Mouse (Mus musculus) CD4-positive helper T cell, adult 2 months (primary cell): Measurements from ENCODE around the gene Hist1h2bp.

Source experiments
- DNase-seq: peaks from one replicate; pipeline ENCODE4 v3.0.0-alpha.2; 2012; ENCODE audit warnings: low read depth, missing footprints, low spot score

Hist1h2bp gene

DNA sequence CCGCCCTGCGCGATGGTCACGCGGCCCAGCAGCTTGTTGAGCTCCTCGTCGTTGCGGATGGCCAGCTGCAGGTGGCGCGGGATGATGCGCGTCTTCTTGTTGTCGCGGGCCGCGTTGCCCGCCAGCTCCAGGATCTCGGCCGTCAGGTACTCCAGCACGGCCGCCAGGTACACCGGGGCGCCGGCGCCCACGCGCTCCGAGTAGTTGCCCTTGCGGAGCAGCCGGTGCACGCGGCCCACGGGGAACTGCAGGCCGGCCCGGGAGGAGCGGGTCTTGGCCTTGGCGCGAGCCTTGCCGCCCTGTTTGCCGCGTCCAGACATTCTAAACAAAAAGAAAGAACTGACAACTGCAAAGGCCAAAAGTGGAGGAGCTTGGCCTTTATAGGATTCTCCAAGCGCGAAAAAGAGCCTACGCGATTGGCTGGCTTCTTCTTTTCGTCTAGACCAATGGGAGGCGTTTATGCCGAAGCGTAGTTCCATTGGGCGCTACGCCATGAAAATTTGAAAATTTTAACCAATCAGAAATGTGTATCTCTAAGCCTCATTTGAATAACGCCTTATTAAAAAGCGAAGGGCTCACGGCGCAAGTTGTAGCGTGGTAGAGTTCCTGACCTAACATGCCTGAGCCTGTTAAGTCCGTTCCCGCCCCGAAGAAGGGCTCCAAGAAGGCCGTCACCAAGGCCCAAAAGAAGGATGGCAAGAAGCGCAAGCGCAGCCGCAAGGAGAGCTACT, at the start of gene Hist1h2bp, which contains the start of gene Hist1h2an:
Gene Hist1h2bp, plus strand, starts transcription at position 563 of the 731 bp plus-strand sequence.
Gene Hist1h2an, minus strand, starts transcription at position 320 of the 731 bp plus-strand sequence.
- peak; percentile 94 for DNase-seq

DNA sequence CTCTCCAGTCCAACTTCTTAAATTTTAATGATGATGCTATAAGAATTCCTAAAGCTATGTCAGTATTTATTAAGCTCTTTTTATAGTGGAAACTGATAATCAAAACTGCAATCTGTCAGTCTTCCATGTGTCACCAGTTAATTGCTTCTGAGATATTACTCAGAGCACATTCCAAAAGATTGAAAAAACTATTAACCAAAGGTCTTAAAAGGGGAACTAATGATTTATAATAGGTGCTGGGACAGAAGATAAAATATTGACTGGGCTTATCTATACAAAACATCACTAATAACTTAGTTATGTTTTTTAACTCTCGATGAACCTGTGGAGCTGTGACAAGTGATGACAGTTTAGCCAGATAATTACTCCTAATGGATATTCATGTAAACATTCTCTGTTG, 42.3 kb upstream of the Hist1h2bp start:
- DNase-seq, result no peak

DNA sequence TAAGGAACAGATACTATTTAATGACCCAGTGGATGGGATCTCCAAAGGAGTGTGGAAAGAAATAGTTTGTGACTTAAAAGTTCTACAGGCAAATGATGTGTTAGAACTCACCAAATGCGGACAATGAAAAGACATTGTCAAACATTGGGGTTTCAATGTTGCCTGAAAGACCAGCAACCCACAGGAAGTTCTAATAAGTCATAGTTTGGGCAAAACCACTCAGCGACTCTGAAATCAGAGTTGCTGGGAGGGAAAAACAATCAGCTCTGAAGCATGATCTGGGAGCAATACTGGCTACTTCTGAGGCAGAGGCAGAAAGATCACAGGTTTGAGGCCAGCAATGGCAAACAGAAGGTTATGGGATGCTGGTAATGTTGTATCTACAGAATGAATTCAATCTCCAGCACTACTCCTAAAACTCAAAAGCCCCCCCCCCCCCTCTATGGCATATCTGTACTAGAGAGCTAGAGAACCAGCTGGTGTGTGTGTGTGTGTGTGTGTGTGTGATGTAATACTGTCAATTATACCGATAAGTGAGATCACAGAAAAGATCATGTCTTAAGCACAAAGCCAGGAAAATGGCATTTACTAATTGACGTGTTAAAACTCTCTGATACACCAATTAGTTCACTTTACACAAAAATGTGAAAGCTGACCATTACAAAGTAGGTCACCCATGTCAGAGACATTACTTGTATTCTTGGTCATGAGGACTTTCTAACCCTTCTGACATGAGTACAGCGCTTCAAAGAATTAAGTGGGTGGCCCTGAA, 37.7 kb upstream of the Hist1h2bp start:
- peak; percentile 56 for DNase-seq

DNA sequence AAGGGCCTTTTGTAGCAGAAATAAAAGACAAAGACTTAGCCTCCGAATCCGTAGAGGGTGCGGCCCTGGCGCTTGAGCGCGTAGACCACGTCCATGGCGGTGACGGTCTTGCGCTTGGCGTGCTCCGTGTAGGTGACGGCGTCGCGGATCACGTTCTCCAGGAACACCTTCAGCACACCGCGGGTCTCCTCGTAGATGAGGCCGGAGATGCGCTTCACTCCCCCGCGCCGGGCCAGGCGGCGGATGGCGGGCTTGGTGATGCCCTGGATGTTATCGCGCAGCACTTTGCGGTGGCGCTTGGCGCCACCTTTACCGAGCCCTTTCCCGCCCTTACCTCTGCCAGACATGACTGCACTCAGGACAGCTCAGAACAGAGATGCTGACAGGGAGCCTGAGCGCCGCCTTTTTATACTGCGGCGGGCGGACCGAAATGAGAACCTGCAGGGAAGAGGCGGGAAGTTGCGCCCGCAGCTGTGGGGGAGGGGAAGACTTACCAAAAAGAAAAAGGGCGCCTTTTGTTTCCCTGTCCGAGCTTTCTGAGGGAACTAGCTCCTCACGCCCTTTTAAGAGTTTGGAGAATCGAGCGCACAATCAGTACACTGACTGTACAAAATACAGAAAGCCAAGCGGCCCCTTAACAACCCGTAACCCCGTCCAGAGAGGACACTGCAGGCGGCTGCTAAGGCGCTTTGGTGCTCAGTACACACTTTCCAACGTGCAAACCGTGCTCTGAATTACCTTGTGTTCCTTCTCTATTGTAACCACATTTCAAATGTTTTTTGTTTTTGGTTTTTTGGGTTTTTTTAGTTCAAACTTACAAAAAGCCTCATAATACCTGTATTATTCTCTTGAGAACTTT, 36.9 kb upstream of the Hist1h2bp start, which contains the start of gene Hist1h4k:
Gene Hist1h4k, minus strand, starts transcription at position 347 of the 859 bp plus-strand sequence.
- peak; percentile 90 for DNase-seq

DNA sequence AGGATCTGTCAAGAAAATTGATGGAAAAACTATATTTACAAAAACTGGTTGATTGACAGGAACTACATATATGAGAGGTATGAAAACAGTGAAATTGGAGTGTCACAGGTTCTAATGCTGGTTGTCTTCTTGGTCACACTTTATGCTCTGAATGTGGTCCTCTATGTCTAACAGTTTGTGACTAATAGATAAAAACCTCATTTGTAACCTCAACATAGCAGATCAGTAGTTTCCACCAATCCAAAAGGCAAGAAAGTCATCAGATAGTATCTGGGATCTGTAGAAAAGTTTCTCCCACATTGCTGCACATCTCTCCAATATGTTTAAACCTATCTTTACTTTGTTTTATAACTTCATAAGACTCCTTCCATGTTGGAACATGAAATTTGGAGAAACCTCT, 35.8 kb upstream of the Hist1h2bp start:
- no peak for DNase-seq

DNA sequence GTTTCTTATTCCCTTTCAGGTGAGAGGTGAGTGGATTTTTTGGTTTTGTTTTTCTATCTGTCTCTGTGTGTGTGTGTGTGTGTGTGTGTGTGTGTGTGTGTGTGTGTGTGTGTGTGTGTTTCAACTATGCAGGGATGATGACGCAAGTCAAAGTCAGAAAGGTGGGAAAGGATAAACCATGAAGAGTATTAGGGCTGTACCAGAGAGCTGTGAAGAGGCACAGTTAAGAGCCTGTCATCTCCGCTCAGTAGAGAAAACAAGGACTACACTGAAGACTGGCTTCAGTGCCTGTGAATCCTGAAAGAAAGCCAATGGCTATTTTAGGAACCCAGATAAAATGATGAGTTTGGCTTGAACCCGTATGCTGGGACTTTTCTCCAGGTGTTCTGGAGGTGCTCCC, 35.4 kb upstream of the Hist1h2bp start:
- DNase-seq, result no peak

DNA sequence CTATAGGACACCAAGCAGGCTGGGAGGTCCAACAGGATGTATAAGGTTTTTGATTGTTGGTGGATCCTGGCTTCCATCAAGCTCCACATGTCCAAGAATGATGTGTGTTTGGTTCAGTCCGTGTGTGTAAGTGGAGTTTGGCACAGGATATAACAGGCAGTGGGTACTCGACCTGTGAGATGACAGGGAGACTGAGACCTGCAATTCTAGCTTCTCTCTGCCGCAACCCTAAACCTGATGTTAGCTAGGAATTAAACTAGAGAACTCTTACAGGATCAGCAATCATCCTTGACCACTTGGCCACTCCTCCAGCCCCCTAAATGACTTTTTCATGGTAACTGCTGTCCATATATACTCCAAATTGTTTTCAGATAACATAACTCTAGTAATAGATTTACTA, 34.9 kb upstream of the Hist1h2bp start:
- DNase-seq, result no peak

DNA sequence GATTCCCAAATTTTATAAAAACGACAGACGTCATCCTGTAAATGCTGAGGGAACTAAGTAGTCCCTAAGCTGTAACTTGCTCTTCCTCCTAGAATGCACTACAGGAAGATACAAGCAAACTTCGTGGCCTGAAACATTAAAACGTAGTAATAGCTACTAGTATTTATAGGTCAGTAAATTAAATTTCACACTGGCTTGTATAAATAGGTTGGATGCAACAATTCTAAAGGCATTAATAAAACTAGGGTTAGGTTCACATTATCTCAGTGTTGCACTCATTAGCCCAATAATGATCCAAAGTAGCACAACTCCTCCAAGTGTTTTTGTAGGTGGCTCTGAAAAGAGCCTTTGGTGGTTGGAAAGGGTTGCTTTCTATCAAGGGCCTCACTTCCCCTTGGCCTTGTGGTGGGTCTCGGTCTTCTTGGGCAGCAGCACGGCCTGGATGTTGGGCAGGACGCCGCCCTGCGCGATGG, 34.2 kb upstream of the Hist1h2bp start:
- DNase-seq, result peak; percentile 15

DNA sequence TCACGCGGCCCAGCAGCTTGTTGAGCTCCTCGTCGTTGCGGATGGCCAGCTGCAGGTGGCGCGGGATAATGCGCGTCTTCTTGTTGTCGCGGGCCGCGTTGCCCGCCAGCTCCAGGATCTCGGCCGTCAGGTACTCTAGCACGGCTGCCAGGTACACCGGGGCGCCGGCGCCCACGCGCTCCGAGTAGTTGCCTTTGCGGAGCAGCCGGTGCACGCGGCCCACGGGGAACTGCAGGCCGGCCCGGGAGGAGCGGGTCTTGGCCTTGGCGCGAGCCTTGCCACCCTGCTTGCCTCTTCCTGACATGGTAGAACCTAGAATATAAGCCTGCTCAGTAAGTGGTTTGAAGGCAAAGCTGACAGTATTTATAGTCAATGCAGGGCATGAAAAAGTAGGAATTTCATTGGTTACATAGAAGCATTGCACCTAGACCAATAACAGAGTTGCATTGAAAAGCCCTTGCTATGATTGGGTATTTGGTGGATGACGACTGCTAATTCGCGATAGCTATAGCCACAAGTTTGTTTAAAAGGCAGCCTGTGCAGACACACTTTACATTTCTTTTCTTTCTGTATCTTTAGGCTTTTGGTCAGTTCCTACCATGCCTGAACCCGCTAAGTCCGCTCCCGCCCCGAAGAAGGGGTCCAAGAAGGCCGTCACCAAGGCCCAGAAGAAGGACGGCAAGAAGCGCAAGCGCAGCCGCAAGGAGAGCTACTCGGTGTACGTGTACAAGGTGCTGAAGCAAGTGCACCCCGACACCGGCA, 33.6 kb upstream of the Hist1h2bp start, which contains the start of the genes Hist1h2ak and Hist1h2bn:
Gene Hist1h2ak, minus strand, starts transcription at position 304 of the 762 bp plus-strand sequence.
Gene Hist1h2bn, plus strand, starts transcription at position 600 of the 762 bp plus-strand sequence.
- peak; percentile 92 for DNase-seq

DNA sequence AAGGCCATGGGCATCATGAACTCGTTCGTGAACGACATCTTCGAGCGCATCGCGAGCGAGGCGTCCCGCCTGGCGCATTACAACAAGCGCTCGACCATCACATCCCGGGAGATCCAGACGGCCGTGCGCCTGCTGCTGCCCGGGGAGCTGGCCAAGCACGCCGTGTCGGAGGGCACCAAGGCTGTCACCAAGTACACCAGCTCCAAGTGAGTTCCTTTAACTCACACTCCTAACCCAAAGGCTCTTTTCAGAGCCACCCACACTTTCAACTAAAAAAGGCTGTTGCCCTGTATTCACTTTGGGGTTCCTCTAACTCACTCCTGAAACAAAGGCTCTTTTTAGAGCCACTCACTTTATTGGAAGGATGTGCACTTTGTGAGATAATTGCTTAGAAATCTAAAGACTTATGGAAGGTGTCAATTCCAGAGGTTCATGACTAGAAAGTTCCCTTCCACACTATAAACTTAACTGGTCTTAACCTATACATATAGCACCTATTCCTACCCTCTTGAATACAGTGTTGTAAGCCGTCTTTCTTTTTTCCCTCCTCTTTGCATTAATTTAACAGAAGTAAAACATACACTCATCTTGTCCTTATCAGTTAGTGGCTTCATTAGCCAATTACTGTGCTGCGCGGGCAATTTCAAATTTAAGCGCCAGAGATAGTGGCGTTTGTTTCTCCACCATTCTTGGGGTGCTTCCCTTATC, 32.8 kb upstream of the Hist1h2bp start:
- peak; percentile 62 for DNase-seq

DNA sequence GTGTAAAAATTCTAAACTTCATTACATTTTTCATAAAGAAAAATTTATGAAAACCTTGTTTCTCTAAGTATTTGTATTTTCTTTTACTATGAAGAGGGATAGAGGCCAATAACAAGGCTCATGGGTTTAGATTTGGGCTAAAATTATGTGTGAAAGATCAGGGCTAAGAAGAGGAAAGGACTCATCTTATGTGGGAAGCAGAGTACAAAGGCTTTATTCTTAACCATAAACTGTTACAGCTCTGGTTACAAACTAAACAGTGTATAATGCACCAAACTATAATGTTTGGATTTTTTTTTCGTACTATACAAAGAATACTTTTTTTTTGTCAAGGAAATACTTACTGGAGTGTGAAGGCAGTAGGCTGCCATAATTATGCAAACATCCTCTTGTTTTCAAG, 31.6 kb upstream of the Hist1h2bp start:
- DNase-seq, result no peak

DNA sequence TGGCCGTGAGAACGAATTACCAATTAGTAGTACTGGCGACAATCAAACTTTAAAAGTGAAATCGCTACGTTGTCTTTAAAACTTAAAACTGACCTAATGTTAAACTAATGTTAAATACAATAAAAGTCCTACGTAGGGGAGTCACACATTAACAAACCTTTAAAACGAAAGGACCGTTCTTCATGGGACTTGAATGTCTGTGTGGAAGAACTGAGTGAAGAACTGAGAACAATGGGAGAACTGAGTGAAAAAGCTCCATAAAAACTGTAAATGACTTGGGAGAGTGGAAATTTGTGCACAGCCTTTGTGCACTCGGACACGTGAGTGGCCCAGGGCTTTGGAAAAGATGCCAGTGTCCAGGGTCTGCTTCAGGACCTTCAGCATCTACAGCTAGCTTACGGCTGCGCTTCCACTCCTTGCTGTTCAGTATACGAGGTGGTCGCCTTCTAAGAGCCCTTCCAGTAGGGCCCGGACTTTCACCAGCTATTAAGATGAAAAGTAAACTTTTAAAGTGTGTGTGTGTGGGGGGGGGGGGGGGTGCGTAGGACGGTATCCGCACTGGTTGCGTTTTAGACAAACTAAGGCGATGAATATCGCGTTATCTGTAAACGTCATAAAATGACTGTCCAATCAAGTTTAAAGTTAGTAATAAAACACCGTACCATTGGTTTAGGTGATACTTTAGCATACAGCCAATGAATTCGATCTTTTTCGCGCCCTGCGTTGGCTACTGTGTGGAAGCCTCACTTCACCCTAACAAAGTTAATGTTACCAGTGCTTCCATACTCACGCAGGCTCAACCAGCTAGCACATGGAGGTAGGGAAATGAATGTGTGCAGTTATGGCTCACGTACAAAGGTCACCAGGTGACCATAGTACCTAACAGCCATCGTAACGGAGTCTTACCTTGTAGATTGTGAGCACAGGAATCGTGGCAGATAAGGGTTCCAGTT, 8.2 kb upstream of the Hist1h2bp start:
- DNase-seq, result peak; percentile 95

DNA sequence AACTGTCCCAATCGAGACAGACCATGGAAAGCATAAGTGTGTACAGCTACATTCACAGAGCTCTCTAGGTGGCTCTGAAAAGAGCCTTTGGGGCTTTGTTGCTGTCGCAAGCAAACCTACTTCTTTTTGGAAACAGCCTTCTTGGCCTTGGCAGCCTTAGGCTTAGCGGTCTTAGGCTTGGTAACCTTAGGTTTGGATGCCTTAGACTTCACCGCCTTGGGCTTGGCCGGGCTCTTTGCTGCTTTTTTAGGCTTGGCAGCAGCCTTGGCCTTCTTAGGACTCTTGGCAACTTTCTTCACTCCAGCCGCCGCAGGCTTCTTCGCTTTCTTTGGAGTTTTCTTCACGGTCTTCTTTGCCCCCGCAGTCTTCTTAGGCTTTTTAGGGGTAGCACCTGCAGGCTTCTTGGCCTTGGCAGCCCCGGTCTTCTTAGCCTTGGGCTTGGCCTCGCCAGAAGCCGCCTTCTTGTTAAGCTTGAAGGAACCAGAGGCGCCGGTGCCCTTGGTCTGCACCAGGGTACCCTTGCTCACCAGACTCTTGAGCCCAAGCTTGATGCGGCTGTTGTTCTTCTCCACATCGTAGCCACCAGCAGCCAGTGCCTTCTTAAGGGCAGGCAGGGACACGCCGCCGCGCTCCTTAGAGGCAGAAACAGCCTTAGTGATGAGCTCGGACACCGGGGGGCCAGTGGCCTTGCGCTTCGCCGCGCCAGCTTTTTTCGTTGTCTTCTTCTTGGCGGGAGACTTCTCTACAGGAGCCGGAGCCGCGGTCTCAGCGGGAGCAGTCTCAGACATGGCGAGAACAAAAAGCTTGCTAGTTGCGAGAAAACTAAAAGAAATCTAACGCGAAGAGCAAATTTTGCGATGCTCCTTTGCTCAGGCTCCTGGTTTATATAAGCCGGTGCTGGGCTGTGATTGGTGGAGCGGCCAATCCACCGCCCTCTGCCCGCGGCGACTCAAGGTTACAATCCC, 7.2 kb upstream of the Hist1h2bp start, which contains the start of gene Hist1h1b:
Gene Hist1h1b, minus strand, starts transcription at position 859 of the 965 bp plus-strand sequence.
- peak; percentile 65 for DNase-seq

DNA sequence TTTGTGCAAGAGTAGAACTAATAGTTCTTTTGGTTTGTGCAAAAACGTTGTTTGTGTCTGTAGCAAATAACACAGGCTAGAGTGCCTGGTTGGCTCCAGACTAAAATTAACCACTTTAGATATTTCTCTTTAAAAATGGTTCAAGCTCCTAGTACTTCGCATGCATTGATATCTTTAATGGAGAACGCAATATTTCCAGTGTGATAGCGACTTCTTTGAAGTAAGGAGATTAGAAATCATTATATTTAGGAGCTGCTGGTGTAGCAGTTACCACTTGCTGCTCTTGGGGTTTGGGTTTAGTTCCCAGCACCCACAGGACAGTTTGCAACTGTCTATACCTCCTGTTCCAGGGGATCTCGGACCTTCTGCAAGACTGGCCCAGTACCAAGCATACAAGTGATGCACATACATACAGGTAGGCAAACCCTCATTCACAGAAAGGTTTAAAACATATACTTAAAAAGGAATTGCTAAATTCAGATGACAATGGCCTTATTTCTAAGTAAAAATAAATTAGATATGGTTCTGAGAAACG, 6.2 kb upstream of the Hist1h2bp start:
- no peak for DNase-seq

DNA sequence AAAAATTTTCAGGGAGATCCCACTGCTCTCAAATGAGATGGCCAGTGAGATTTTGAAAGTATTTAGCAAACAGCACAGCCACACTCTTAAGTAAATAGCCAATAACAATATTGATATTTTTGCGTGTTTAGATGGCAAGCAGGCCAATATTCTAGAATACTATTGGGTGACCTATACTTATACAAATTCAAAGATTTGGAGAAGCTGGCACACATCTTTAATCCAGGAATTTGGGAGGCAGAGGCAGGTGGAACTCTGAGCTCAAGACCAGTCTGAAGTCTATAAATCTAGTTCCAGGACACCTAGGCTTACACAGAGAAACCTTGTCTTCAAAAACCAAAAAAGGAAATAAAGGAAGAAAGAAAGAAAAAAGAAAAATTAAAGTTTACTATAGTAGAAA, 5.6 kb upstream of the Hist1h2bp start:
- DNase-seq, result no peak

DNA sequence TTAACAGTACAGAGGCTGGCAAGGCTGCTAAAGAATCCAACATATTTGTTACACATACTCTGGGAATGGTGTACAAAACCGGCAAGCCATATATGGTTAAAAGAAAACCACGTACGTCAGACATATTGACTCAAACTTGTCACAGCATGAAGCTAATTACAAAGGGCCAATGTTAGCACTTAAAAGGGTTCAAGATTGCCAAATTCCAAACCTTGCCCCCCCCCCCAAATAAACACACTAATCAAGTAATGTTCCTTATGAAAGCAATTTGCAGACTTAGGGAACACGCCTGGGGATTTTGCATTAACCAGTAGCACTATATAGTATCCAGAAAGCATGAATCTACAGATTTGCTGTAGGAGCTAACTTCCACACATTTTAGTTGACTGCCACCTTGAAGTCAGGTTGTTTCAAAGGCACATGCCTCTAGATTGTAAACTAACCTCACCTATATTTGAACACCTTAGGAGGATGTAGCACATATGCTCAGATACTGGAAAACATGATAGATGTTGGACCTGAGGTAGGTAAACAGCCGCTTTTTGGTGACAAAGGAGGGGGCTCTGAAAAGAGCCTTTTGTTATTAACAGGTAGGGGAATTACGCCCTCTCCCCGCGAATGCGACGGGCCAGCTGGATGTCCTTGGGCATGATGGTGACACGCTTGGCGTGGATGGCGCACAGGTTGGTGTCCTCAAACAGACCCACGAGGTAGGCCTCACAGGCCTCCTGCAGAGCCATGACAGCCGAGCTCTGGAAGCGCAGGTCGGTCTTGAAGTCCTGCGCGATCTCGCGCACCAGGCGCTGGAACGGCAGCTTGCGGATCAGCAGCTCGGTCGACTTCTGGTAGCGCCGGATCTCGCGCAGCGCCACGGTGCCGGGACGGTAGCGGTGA, 4.7 kb upstream of the Hist1h2bp start:
- DNase-seq, result peak; percentile 54
